Mouse (Mus musculus): ENCODE measurements around the gene Kiss1r.
"Not testable (repeated sequence)": the region's sequence is repeated elsewhere in the genome, so short reads cannot be mapped to it uniquely, and the experiment has no call there.

Gene Kiss1r

DNA sequence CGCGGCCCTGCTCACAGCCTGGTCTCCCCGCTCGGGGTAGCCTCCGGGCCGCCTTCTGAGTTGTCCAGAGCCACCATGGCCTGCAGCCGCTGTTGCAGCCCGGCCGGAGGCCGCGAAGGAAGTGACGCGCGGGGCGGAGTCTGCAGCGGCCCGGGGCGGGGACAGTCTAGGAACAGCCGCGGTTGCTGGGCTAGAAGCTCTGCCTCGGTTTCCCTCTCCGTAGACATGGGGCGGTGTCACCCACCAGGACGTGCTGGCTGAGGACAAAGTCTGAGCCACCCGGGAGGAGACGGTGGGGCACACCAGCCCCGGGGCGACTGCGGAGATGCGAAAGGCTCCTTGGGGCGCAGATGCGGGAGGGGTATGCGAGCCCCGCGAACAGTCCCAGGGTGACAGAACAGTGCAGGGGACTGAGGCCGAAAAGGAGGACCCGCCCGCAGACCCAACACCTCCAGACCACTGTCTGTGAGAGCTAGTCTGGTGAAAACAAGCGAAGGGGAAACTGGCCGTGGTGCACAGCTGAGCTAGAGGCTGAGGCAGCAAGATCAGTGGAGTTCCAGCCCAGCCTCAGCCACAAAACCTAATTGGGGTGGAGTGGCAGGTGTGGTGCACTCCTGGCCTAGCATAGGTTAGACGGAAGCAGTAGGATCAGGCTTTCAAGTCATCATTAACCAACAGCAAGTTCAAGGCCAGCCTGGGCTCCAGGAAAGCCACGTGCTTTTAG, at the start of gene Kiss1r:
Gene Kiss1r (plus strand): TSS at position 164 of the 724 bp plus-strand sequence.
- peak; percentile 57 for DNase-seq (ENCODE audit: low read depth, low spot score)

DNA sequence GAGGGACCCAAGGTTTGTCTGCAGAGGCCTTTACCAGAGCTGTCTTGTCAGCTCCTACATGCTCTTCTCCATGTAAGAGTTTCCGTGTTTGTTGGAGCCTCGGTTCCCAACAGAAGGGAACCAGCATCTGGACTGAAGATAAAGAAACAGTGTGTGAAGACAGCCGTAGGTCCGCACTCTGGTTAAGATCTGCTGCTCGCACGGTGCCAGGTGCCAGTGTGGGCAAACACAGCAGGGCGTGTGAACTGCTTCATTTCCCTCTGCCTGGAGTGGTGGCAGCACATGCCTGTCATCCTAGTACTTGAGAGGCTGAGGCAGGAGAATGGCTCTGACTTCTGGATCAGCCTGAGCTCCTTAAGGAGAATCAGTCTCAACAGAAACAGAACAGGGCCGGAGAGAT, 44.9 kb upstream of the Kiss1r start:
- DNase-seq (ENCODE audit: low read depth, low spot score): no peak

DNA sequence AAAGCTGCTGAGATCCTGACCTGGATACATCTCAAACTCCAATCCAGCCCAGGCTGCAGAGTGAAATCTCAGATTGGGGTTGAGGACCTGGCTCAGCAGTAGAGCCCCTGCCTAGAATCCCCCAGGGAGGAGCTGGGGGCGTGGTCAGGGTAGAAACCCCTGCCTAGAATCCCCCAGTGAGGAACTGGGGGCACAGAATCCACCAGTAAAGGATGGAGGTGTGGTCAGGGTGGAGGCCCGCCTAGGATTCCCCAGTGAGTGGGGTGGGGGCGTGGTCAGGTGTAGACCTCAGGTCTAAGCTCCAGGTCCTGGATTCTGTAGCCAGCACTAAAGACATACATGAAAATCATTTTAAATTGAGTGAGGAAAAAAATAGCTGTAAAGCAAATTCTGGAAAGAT, 43.9 kb upstream of the Kiss1r start:
- DNase-seq (ENCODE audit: low read depth, low spot score): no peak

DNA sequence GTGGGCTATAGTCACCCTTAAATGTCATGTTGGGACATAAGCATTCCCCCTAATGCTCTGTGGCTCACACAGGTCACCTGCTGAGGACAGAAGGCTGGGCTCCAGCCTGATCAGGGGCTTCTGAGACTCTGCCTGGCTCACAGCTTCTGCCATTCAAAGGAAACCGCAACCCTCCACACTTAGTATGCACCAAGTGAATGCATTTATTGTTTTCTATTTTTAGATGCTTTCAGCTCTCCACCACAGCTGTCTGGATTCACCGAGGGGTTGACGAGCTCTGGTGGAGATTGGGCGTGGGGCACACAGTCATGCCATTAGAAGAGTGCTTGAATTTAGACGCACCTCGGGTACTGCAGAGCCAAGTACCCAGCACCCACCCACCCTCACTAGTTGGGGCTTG, 43.5 kb upstream of the Kiss1r start:
- no peak for DNase-seq (ENCODE audit: low read depth, low spot score)

DNA sequence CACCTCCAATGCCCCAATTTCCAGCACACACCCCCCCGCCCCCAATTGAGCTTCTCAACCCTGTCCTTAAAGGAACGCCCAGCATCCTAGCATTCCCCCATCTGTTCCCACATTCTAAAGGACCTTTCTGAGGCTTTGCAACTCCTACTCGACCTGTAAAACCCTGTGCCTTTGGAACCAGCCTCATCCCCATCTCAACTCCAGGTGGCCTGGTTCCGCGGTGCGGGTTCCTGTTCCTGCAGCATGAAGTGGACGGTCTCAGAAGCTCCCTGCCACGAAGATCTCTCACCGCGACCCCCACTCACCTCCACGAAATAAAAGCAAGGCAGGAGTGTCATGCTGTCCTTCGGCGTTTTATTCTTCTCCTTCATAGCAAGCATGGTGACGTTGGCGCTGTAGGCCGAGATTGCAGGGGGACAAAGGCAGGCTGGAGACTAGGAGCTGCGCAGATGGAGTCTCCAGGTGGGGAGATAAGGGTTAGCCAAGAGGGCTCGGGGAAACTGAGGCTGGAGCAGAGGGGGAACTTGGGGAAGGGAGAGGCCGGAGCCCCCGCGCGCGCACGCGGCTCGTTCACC, 43.0 kb upstream of the Kiss1r start:
- DNase-seq (ENCODE audit: low read depth, low spot score): no peak

DNA sequence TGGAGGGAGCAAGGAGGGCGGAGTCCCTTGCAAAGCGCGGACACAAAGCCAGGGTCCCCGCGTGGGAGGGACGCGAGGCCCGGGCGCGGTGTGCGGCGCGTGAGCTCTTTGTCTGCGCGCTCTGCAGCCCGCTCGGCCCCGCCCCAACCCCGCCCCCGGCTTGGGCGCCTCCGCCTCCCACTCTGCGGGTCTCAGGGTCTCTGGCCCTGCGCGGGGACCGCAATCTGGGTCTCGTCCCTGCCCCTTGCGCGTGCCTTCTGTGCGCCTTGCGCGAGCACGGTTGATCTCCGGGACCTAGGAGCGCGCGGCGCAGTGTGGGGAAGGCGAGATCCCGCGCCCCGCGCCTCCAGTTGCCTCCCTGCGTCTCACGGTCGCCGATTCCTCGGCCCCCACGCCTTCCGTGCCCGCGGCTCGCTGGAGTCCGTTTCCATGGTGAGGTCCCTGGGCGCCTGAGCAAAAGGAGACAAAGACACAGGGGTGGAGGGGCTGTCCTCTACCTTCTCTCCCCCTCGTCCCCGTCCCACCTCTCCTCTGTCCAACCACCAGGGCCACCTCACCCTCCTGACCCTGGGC, 42.4 kb upstream of the Kiss1r start, which contains the start of the genes Prtn3 and Plppr3:
Gene Prtn3 (plus strand): TSS at position 187 of the 573 bp plus-strand sequence.
Gene Plppr3 (minus strand): TSS at position 345 of the 573 bp plus-strand sequence.
- no peak for DNase-seq (ENCODE audit: low read depth, low spot score)

DNA sequence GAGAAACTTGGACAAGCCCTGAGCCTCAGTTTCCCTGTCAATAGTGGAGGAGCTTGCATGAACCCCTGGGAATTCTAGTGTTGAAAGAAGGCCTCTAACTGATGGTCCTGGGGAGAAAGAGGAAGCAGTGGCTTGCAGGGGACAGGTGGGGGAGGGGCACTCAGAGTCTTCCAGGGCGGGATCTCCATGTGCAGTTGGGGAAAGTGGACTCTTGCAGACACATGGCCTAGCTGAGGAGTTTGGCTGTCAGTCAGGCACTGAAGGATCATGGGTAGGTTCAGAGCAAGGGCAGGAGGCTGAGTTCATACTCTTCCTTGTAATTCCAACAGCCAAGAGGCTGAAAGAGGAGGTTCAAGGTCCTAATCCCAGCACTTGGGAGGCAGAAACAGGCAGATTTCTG, 39.6 kb upstream of the Kiss1r start:
- DNase-seq (ENCODE audit: low read depth, low spot score): no peak

DNA sequence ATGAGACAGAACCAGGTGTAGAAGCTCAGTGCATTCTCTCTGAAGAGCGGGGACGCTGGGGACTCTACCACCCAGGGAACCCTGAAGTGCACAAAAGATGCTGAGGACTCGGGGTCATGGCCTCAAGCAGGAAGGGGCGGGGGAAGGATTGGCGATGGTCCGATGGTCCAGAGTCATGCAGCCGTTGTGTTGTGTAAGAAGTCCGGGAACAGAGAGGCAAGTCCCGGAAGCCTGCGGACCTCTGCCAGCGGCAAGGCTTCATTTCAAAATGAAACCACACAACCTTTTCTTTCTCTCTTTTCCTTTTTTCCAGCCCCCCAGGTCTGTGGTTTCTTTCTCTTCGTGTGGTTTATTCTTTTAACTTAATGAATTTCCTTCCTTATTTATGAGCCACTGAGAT, 39.0 kb upstream of the Kiss1r start:
- peak; percentile 73 for DNase-seq (ENCODE audit: low read depth, low spot score)

DNA sequence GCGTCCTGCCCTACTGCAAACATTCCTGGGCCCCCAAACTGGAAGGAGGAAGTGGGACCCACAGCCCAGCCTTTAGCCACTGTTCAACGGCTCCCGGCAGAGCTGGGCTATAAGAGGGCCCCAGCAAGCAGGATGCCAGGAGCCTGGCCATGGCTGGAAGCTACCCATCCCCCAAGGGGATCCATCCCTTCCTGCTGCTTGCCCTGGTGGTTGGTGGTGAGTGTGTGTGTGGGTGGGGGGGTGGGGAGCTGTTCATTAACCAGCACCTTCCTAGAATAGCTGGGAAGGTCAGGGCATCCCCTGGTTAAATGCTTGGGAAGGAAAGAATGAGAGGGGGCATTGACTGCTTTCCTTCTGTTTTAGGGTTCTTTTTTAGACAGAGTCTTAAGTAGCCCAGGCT, 37.2 kb upstream of the Kiss1r start:
- no peak for DNase-seq (ENCODE audit: low read depth, low spot score)

DNA sequence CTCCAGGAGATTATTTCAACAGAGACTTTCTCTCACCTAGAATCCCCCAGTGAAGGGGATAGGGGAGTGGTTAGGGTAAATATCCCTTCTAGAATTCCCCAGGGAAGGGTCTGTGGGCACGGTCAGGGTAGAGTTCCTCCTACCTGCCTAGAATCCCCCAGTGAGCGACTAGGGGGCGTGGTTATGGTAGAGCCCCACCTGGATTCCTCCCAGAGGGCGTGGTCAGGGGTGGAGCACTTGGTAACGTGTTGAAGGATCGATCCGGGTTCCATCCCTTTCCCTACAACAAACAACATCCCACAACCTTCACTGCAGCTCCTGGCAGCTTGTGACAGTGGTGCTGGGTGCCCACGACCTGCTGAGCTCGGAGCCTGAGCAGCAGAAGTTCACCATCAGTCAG, 36.0 kb upstream of the Kiss1r start:
- no peak for DNase-seq (ENCODE audit: low read depth, low spot score)

DNA sequence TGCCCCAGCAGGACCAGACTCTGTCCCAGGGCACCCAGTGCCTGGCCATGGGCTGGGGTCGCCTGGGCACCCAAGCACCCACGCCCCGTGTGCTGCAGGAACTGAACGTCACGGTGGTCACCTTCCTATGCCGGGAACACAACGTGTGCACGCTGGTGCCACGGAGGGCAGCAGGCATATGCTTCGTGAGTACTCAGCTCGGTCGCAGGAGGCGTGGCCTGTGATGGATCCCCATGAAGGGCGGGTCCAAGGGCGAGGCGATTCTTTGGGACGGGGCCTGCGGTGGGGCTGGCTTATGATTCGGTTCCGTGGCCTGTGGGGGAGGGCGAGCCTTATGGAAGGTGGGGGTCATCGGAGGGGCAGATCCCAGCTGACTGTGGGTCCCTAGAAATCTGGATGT, 34.8 kb upstream of the Kiss1r start:
- no peak for DNase-seq (ENCODE audit: low read depth, low spot score)

DNA sequence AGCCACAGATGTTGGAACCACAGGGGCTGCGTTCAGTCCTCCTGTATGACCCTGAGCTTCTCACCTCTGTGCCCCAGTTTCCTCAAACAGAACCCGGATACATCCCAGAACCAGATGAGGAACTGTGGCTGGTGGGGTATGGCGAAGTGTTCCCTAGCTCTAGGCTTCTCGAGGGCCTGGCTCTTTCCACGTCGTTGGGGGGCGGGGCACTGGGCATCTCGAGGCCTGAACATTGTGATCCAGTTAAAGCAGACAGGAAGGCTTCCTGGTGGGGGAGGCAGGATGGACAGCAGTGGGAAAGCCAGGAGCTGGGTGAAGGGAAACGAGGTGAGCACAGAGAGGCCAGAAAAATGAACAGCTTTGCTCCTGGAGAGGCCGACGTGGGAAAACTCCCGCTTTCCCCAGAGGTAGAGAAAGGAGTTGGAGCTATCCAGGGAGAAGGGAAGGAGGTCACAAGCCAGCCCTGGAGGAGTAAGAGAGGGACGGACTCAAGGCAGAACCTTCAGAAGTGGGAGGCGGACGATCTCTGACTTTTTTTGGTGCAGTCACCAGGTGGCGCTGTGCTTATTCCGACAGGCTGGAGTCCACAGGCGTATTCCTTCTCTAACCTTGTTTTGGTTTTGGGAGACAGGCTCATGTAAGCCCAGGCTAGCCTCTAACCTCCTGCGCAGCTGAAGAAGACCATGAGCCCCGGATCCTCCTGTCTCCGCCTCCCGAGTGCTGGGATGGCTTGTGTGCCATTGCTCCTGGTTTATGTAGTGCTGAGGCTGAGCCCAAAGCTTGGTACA, 33.3 kb upstream of the Kiss1r start:
- peak; percentile 60 for DNase-seq (ENCODE audit: low read depth, low spot score)

DNA sequence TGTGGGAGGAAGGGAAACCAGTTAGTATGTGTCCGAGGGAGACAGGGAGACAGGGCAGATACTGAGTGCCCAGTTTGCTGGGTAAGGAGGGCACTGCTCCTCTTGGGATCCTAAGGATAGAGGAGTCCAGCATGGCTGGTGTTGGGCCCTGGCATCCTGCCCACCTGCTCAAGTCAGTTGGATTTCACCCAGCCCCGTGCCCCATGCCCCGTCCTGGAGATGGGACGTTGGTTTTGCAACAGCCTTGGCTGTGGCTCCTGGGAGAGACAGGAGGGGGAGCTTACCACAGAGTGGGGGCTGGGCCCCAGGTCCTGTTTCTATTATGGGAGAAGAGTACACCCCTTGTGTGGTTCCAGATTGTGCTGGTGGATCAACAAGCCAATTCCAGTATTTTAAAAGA, 32.3 kb upstream of the Kiss1r start:
- peak; percentile 44 for DNase-seq (ENCODE audit: low read depth, low spot score)

DNA sequence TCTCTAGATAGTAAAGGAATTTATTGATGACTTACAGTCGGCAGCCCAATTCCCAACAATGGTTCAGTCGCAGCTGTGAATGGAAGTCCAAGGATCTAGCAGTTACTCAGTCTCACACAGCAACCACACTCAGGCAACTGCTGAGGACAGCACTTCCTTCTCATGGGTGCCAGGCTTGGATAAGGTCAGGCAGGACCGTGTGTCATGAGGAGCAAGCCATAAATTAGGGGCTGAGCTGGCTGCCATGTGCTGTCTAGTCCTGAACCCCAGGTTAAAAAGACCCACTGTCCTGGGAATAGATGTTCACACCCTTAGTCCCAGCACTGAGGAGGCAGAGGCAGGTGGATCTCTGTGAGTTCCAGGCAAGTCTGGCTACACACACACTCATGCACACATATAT, 31.8 kb upstream of the Kiss1r start:
- not testable (repeated sequence) for DNase-seq (ENCODE audit: low read depth, low spot score)

DNA sequence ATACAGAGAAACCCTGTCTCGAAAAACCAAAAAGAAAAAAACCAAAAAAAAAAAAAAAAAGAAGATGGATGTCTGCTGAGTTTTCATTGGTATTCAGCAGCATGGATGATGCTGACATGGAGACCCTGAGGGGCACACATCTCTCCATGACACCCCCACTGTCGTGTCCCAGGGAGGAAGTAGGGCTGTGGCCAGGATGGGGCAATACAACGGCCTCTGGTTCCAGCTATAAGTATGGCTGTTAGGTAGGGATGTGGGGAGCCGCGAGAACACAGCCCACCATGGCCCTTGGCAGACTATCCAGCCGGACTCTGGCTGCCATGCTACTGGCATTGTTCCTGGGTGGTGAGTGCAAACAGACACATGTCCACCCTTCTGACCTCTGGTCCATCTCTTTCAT, 30.7 kb upstream of the Kiss1r start, which contains the start of gene Elane:
Gene Elane (plus strand): TSS at position 194 of the 400 bp plus-strand sequence.
- no peak for DNase-seq (ENCODE audit: low read depth, low spot score)

DNA sequence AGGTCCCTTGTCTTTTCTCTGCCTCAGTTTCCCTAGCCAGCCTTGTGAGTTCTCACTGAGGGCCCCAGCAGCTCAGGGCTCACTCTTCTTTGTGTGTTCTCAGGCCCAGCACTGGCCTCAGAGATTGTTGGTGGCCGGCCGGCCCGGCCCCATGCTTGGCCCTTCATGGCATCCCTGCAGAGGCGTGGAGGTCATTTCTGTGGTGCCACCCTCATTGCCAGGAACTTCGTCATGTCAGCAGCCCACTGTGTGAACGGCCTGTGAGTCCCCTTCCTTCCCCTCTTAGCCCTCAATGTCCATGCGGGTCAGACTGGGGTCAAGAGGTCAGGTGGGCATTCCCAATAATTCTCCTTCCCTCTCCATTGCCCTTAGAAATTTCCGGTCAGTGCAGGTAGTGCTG, 30.2 kb upstream of the Kiss1r start:
- DNase-seq (ENCODE audit: low read depth, low spot score): no peak

DNA sequence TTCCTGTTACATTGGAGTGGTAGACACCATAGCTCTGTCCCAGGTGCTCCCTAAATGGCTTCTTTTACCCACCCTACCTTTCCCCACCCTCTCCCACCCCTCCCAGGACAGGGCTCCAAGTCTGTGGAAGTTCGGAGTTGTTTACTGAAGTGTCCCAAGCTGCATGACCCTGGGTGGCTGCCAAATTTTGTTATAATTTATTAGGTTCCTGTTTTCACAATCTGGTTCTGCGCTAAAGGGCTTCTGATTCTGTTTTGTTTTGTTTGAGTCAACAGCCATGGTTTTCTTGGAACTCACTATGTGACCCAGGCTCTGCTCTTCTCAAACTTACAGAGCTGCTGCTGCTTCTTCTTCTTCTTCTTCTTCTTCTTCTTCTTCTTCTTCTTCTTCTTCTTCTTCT, 27.4 kb upstream of the Kiss1r start:
- DNase-seq (ENCODE audit: low read depth, low spot score): no peak

DNA sequence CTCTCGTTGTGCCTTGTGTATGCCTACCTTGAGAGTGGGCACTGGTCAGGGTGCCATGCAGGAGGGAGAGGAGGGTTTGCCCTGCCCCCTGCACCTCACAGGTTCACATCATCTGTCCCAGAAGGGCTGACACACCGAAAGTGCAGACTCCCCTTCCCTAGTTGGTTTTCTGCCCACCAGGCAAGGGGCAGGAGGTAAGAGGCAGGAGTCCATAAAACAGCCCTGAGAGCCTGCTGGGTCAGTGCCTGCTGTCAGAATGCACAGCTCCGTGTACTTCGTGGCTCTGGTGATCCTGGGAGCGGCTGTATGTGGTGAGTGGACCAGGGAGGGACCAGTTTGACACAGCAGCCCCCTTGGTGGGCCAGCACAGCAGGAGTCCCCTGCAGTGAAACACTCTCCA, 26.1 kb upstream of the Kiss1r start, which contains the start of gene Cfd:
Gene Cfd (plus strand): TSS at position 184 of the 400 bp plus-strand sequence.
- no peak for DNase-seq (ENCODE audit: low read depth, low spot score)

DNA sequence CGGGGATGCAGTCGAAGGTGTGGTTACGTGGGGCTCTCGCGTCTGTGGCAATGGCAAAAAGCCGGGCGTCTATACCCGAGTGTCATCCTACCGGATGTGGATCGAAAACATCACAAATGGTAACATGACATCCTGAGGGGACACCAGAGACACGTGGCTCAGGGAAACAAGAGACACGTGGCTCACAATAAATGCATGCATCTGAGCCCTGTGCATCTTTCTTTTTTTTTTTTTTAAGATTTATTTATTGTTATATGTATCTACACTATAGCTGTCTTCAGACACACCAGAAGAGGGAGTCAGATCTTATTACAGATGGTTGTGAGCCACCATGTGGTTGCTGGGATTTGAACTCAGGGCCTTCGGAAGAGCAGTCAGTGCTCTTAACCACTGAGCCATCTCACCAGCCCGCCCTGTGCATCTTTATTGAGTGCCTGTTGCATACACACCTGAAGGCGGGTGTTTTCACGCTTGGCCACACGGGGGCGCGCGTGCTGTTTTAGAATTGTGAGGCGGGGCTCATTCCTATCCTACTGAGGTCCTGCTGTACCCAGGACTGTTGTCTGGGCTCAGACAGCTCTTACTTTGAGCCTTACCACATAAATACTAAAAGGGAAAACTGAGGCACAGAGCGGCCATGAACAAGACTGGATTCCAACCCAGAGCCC, 24.2 kb upstream of the Kiss1r start:
- DNase-seq (ENCODE audit: low read depth, low spot score): not testable (repeated sequence)

DNA sequence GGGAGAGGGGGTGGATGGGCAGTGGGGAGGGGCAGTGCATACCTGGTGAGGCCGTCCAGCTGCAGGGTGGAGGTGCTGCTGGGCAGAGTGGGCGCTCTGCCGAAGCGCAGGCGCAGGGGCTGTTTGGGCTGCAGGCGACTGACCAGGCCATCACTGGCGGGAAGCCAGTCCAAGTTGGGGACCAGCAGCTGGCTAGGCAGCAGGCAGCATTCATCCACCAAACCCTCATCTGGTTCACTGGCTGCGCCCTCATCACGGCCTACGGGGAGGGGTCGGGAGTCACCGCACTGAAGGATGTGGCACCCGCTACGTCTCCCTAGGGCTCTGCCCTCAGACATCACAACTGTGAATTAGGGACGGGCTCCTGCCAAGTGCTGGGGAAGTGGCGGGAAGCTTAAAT, 20.5 kb upstream of the Kiss1r start:
- DNase-seq (ENCODE audit: low read depth, low spot score): no peak

DNA sequence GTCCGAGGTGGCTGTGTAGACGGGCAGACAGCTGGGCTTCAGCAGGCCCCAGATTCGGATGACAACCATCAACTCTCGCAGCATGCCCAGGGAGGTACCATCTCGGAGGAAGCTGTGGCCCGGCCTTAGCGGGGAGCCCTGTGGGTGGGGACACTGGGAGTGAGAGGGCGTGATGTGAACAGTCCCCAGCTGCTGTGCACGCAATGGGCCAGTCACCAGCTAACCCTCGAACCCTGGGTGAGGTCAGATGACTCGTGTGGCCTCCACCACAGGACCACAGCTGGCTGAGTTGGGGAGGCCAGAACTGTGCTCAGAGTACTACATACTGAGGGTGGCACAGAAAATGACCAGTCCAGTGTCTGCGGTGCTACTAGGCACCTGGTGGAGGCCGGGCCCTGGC, 20.0 kb upstream of the Kiss1r start:
- no peak for DNase-seq (ENCODE audit: low read depth, low spot score)

Measured in skeletal muscle tissue, adult 2 months (tissue).